Mouse (Mus musculus): ENCODE measurements around the gene Secisbp2l. TPM values are rescaled to one million over a fixed set of nuclear protein-coding genes. Genes with fewer than 3 reads are reported as not detected.

The Secisbp2l gene
- 20.7 and 21.8 TPM in 2 replicates for polyA plus RNA-seq (2015; fragmentation: Nextera tagmentation; extraction: Ambion mirVana)

- Histone ChIP-seq H3K27ac (peak within 1 kb of the TSS; percentile 75; the same call in 1 of the 2 replicates), H3K36me3 (peaks cover 6% of the 10 kb centered on the region; the same call in 1 of the 2 replicates), H3K4me2 (replicated peaks) (peak within 1 kb of the TSS; percentile 68), H3K9me3 (no peaks in the 10 kb centered on the region), H3K27me3 (no peaks in the 10 kb centered on the region), H3K9ac (peak within 1 kb of the TSS; percentile 90), H3K4me1 (peaks cover 24% of the 10 kb centered on the region), H3K4me3 (peak within 1 kb of the TSS; percentile 89)
- ATAC-seq (ENCODE audit: low FRiP score, low read depth): peak; percentile 95
- WGBS: 3% methylated on average over 28 of the region's 28 CpGs
These were observed at the start of gene Secisbp2l for GRCm38 (mm10) chr2:125782719-125783109. Secisbp2l (minus strand) TSS chr2:125782870.

- Histone ChIP-seq H3K9ac (no peak overlapping the region), H3K36me3 (peaks cover 44% of the 10 kb centered on the region), H3K4me2 (replicated peaks) (no peak overlapping the region), H3K4me1 (no peaks in the 10 kb centered on the region), H3K9me3 (no peaks in the 10 kb centered on the region), H3K27ac (no peak overlapping the region), H3K27me3 (no peaks in the 10 kb centered on the region), H3K4me3 (no peak overlapping the region)
- 89% methylated on average over 2 of the region's 2 CpGs for WGBS
- no peak for ATAC-seq (ENCODE audit: low FRiP score, low read depth)
These were observed 47.3 kb upstream of the Secisbp2l start for GRCm38 (mm10) chr2:125829924-125830323.

GRCm38 (mm10) chr2:125827898-125828297 is 45.2 kb upstream of the Secisbp2l start:
- Histone ChIP-seq H3K9me3 (no peaks in the 10 kb centered on the region), H3K4me1 (no peaks in the 10 kb centered on the region), H3K4me3 (no peak overlapping the region), H3K9ac (no peak overlapping the region), H3K36me3 (peaks cover 28% of the 10 kb centered on the region), H3K27me3 (no peaks in the 10 kb centered on the region), H3K4me2 (replicated peaks) (no peak overlapping the region), H3K27ac (no peak overlapping the region)
- 84% methylated on average over 4 of the region's 4 CpGs for WGBS
- no peak for ATAC-seq (ENCODE audit: low FRiP score, low read depth)

GRCm38 (mm10) chr2:125826201-125826600 is 43.5 kb upstream of the Secisbp2l start:
- no peak overlapping the region for H3K4me3 ChIP-seq
- no peak overlapping the region for H3K9ac ChIP-seq
- no peaks in the 10 kb centered on the region for H3K9me3 ChIP-seq
- H3K4me2 ChIP-seq (replicated peaks): no peak overlapping the region
- no peak overlapping the region for H3K27ac ChIP-seq
- H3K27me3 ChIP-seq: no peaks in the 10 kb centered on the region
- peaks cover 12% of the 10 kb centered on the region for H3K36me3 ChIP-seq
- no peaks in the 10 kb centered on the region for H3K4me1 ChIP-seq
- ATAC-seq (ENCODE audit: low FRiP score, low read depth): no peak
- WGBS: 67% methylated on average over 4 of the region's 4 CpGs

GRCm38 (mm10) chr2:125820397-125820796 is 37.7 kb upstream of the Secisbp2l start:
- 85% methylated on average over 4 of the region's 4 CpGs for WGBS
- no peaks in the 10 kb centered on the region for H3K27me3 ChIP-seq
- H3K9me3 ChIP-seq: no peaks in the 10 kb centered on the region
- H3K4me2 ChIP-seq (replicated peaks): no peak overlapping the region
- no peak for ATAC-seq (ENCODE audit: low FRiP score, low read depth)
- H3K4me3 ChIP-seq: no peak overlapping the region
- no peaks in the 10 kb centered on the region for H3K4me1 ChIP-seq
- no peaks in the 10 kb centered on the region for H3K36me3 ChIP-seq
- no peak overlapping the region for H3K27ac ChIP-seq
- no peak overlapping the region for H3K9ac ChIP-seq

GRCm38 (mm10) chr2:125813972-125814595 is 31.4 kb upstream of the Secisbp2l start:
- Histone ChIP-seq H3K4me3 (no peak overlapping the region), H3K4me2 (replicated peaks) (no peak overlapping the region), H3K27ac (no peak overlapping the region), H3K9ac (no peak overlapping the region), H3K9me3 (no peaks in the 10 kb centered on the region), H3K27me3 (no peaks in the 10 kb centered on the region), H3K4me1 (no peaks in the 10 kb centered on the region), H3K36me3 (no peaks in the 10 kb centered on the region)
- 67% methylated on average over 9 of the region's 9 CpGs for WGBS
- ATAC-seq (ENCODE audit: low FRiP score, low read depth): no peak

GRCm38 (mm10) chr2:125811332-125811731 is 28.7 kb upstream of the Secisbp2l start:
- Histone ChIP-seq H3K4me1 (no peaks in the 10 kb centered on the region), H3K9ac (no peak overlapping the region), H3K27me3 (no peaks in the 10 kb centered on the region), H3K36me3 (no peaks in the 10 kb centered on the region), H3K9me3 (peaks cover 5% of the 10 kb centered on the region; the same call in 1 of the 2 replicates), H3K4me3 (no peak overlapping the region), H3K27ac (no peak overlapping the region), H3K4me2 (replicated peaks) (no peak overlapping the region)
- ATAC-seq (ENCODE audit: low FRiP score, low read depth): no peak
- WGBS: 86% methylated on average over 2 of the region's 2 CpGs

GRCm38 (mm10) chr2:125809551-125809950 is 26.9 kb upstream of the Secisbp2l start:
- Histone ChIP-seq H3K4me2 (replicated peaks) (no peak overlapping the region), H3K27me3 (no peaks in the 10 kb centered on the region), H3K4me1 (no peaks in the 10 kb centered on the region), H3K36me3 (no peaks in the 10 kb centered on the region), H3K9me3 (peaks cover 12% of the 10 kb centered on the region), H3K27ac (no peak overlapping the region), H3K9ac (no peak overlapping the region), H3K4me3 (no peak overlapping the region)
- no peak for ATAC-seq (ENCODE audit: low FRiP score, low read depth)
- 75% methylated on average over 7 of the region's 7 CpGs for WGBS

- peaks cover 12% of the 10 kb centered on the region for H3K9me3 ChIP-seq
- no peaks in the 10 kb centered on the region for H3K36me3 ChIP-seq
- 58% methylated on average over 1 of the region's 1 CpGs for WGBS
- H3K27ac ChIP-seq: no peak overlapping the region
- H3K4me2 ChIP-seq (replicated peaks): no peak overlapping the region
- H3K9ac ChIP-seq: no peak overlapping the region
- no peaks in the 10 kb centered on the region for H3K4me1 ChIP-seq
- no peaks in the 10 kb centered on the region for H3K27me3 ChIP-seq
- ATAC-seq (ENCODE audit: low FRiP score, low read depth): no peak
- no peak overlapping the region for H3K4me3 ChIP-seq
These were observed 23.2 kb upstream of the Secisbp2l start for GRCm38 (mm10) chr2:125805826-125806225.

- 83% methylated on average over 4 of the region's 4 CpGs for WGBS
- H3K27me3 ChIP-seq: no peaks in the 10 kb centered on the region
These were observed 19.3 kb upstream of the Secisbp2l start for GRCm38 (mm10) chr2:125801947-125802346.

GRCm38 (mm10) chr2:125801038-125801437 is 18.4 kb upstream of the Secisbp2l start:
- H3K9me3 ChIP-seq: peaks cover 5% of the 10 kb centered on the region
- H3K27ac ChIP-seq: no peak overlapping the region
- H3K4me1 ChIP-seq: no peaks in the 10 kb centered on the region
- no peak overlapping the region for H3K4me3 ChIP-seq
- H3K9ac ChIP-seq: no peak overlapping the region
- 55% methylated on average over 8 of the region's 8 CpGs for WGBS
- no peak for ATAC-seq (ENCODE audit: low FRiP score, low read depth)
- H3K27me3 ChIP-seq: no peaks in the 10 kb centered on the region
- H3K36me3 ChIP-seq: no peaks in the 10 kb centered on the region
- H3K4me2 ChIP-seq (replicated peaks): no peak overlapping the region

More at GRCm38 (mm10) chr2:125801947-125802346, 19.3 kb upstream of the Secisbp2l start:
- Histone ChIP-seq H3K9me3 (peaks cover 12% of the 10 kb centered on the region), H3K4me1 (no peaks in the 10 kb centered on the region), H3K4me3 (no peak overlapping the region), H3K27ac (no peak overlapping the region), H3K4me2 (replicated peaks) (no peak overlapping the region), H3K9ac (no peak overlapping the region), H3K36me3 (no peaks in the 10 kb centered on the region)
- no peak for ATAC-seq (ENCODE audit: low FRiP score, low read depth)

GRCm38 (mm10) chr2:125800428-125800827 is 17.8 kb upstream of the Secisbp2l start:
- Histone ChIP-seq H3K9me3 (no peaks in the 10 kb centered on the region), H3K27ac (no peak overlapping the region), H3K36me3 (no peaks in the 10 kb centered on the region), H3K4me2 (replicated peaks) (no peak overlapping the region), H3K4me3 (no peak overlapping the region), H3K4me1 (no peaks in the 10 kb centered on the region), H3K27me3 (no peaks in the 10 kb centered on the region), H3K9ac (no peak overlapping the region)
- ATAC-seq (ENCODE audit: low FRiP score, low read depth): no peak
- WGBS: 61% methylated on average over 4 of the region's 4 CpGs

- no peaks in the 10 kb centered on the region for H3K27me3 ChIP-seq
- H3K9ac ChIP-seq: no peak overlapping the region
- no peaks in the 10 kb centered on the region for H3K9me3 ChIP-seq
- ATAC-seq (ENCODE audit: low FRiP score, low read depth): no peak
- H3K4me3 ChIP-seq: no peak overlapping the region
- H3K4me2 ChIP-seq (replicated peaks): no peak overlapping the region
- no peaks in the 10 kb centered on the region for H3K36me3 ChIP-seq
- no peak overlapping the region for H3K27ac ChIP-seq
- no peaks in the 10 kb centered on the region for H3K4me1 ChIP-seq
These were observed 15.2 kb upstream of the Secisbp2l start for GRCm38 (mm10) chr2:125797872-125798271.
